Mouse (Mus musculus): ENCODE results near the gene Dok3.

DNA sequence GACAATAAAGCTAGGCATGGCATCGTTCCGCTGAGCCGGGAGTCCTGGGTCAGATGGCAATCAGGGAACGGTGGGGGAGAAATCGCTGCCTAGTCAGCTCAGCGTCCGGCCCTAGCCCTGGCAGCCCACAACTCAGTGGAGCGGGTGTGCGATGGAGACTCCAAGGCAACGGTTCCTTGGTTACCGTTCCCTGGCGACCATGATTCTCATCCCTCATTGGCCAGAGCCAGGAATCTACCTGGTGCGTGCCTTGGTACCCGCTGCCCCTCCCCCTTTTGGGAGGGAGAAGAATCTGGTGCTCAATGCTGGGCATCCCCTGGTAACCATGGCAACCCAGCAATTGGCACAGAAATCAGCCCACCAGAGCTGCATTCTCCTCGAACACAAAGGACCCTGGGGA, 45.5 kb downstream of the Dok3 start:
- no peak for TF ChIP-seq POLR2AphosphoS2 (IDR thresholded peaks at IDR 0.05; ENCODE audit: insufficient read length, low read depth)
- no peak for TF ChIP-seq POLR2A (IDR thresholded peaks at IDR 0.05; ENCODE audit: insufficient read length, low read depth)
- TF ChIP-seq E2F4 (IDR thresholded peaks at IDR 0.05; ENCODE audit: insufficient read depth), result no peak
- no peak for TF ChIP-seq USF1 (IDR thresholded peaks at IDR 0.05; ENCODE audit: low read depth)
- no peak for TF ChIP-seq MAX (IDR thresholded peaks at IDR 0.05; ENCODE audit: low read depth)
- TF ChIP-seq MYOG (IDR thresholded peaks at IDR 0.05; ENCODE audit: control insufficient read depth in 1 of 3, insufficient read depth in 1 of 3, insufficient read length in 2 of 3, low read depth in 2 of 3), result no peak
- TF ChIP-seq CEBPB (IDR thresholded peaks at IDR 0.05; ENCODE audit: insufficient read depth, poor library complexity, severe bottlenecking), result no peak

Measured in myocyte (in vitro differentiated cells).